Mouse (Mus musculus) C2C12 (cell line): ENCODE measurements around the gene Bicra.

Experiments
- CEBPB ChIP-seq: IDR thresholded peaks from one replicate; pipeline ENCODE4 v1.6.1; 2011; ENCODE audit warnings: low read depth, mild to moderate bottlenecking, control low read depth, moderate library complexity
- CTCF ChIP-seq: IDR thresholded peaks from one replicate; pipeline ENCODE4 v1.5.1; 2011; ENCODE audit not compliant: control insufficient read depth, insufficient read depth, insufficient read length
- MAX ChIP-seq: IDR thresholded peaks from one replicate; pipeline ENCODE4 v1.6.1; 2011; ENCODE audit warnings: mild to moderate bottlenecking, control low read depth
- MYOD1 ChIP-seq: IDR thresholded peaks from one replicate; pipeline ENCODE4 v1.6.1; 2011; ENCODE audit warnings: low read depth; ENCODE audit not compliant: control insufficient read depth, insufficient read length
- MYOG ChIP-seq: IDR thresholded peaks from one replicate; pipeline ENCODE4 v1.6.1; 2011; ENCODE audit not compliant: control insufficient read depth, insufficient read length; ENCODE audit errors: extremely low read depth
- USF1 ChIP-seq: IDR thresholded peaks from one replicate; pipeline ENCODE4 v1.6.1; 2011; ENCODE audit warnings: low read depth, mild to moderate bottlenecking, control low read depth, moderate library complexity

DNA sequence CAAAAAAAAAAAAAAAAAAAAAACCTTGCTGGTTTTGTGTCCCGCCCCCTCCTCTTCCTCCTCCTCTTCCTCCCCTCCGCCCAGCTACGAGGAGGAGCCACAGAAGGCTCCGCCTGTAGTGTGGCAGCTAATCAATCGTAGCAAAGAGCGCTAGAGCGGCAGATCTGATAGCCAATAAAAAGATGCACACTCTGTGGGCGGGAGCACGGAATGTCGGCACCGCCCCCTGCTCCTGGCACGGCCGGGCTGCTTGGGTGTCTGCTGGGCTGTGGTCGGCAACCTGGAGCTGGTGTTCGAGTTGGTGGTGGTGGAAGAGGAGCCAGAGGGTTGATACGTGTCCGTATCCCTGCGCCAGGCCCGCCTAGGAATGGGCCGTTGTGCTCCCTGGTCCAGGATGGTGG is 443 bp upstream of the Bicra start:
- TF ChIP-seq USF1 (no peak), MYOD1 (no peak), CTCF (no peak), MYOG (no peak), MAX (no peak), CEBPB (no peak)
